Mouse (Mus musculus) liver, embryonic 12.5 days (tissue): Measurements from ENCODE around the gene Trio. TPM values are rescaled to one million over a fixed set of nuclear protein-coding genes. Genes with fewer than 3 reads are reported as not detected.

ENCODE experiments used
- ATAC-seq: fragments of 200-750 bp; cut with Nextera tagmentation; 2 replicates; pipeline ENCODE4 v1.8.0; 2017; ENCODE audit warnings: moderate number of reproducible peaks, mild to moderate bottlenecking, moderate library complexity
- H3K27ac ChIP-seq: fragments of 300-500 bp; sonication (generic); 2 replicates; pipeline ENCODE4 v1.5.1; 2016; ENCODE audit warnings: mild to moderate bottlenecking
- H3K27me3 ChIP-seq: fragments of 300-500 bp; sonication (generic); replicated peaks from 2 replicates; pipeline ENCODE4 v1.6.1; 2016; ENCODE audit warnings: mild to moderate bottlenecking, moderate library complexity
- H3K36me3 ChIP-seq: fragments of 300-500 bp; sonication (generic); 2 replicates; pipeline ENCODE4 v1.6.1; 2016; ENCODE audit warnings: mild to moderate bottlenecking, moderate library complexity
- H3K4me1 ChIP-seq: fragments of 300-500 bp; sonication (generic); 2 replicates; pipeline ENCODE4 v1.6.1; 2016
- H3K4me2 ChIP-seq: fragments of 300-500 bp; sonication (generic); 2 replicates; pipeline ENCODE4 v1.6.1; 2016; ENCODE audit warnings: mild to moderate bottlenecking, moderate library complexity
- H3K4me3 ChIP-seq: fragments of 300-500 bp; sonication (generic); 2 replicates; pipeline ENCODE4 v1.5.1; 2016; ENCODE audit warnings: mild to moderate bottlenecking, moderate library complexity
- H3K9ac ChIP-seq: fragments of 300-500 bp; sonication (generic); 2 replicates; pipeline ENCODE4 v1.6.1; 2016; ENCODE audit warnings: mild to moderate bottlenecking, moderate library complexity
- H3K9me3 ChIP-seq: fragments of 300-500 bp; sonication (generic); replicated peaks from 2 replicates; pipeline ENCODE4 v1.6.1; 2016; ENCODE audit warnings: mild to moderate bottlenecking, moderate library complexity
- WGBS: fragments of 180-500 bp; shearing (Covaris S2); methylation state at CpG from one replicate; pipeline ENCODE4 v1.1.7; 2016; ENCODE audit not compliant: insufficient replicate concordance; 5-methylcytosine and 5-hydroxymethylcytosine counted together
- polyA plus RNA-seq: library from polyadenylated mRNA; unstranded; fragments of >200 nt; fragmentation: Nextera tagmentation; extraction: Ambion mirVana; gene quantifications from 2 replicates; pipeline ENCODE4 v1.2.1, GENCODE M21; 2016

Trio gene
- polyA plus RNA-seq, 1 experiment from 2014 or later = 5.6 TPM

GRCm38 (mm10) chr15:27793284-27793683 is 232.4 kb downstream of the Trio start:
- no peak overlapping the region for H3K9ac ChIP-seq
- H3K4me2 ChIP-seq = no peak overlapping the region
- no peak overlapping the region for H3K4me3 ChIP-seq
- no peaks in the 10 kb centered on the region for H3K27me3 ChIP-seq
- no peak for ATAC-seq
- no peak overlapping the region for H3K27ac ChIP-seq
- H3K36me3 ChIP-seq = peaks cover 8% of the 10 kb centered on the region; the same call in 1 of the 2 replicates
- H3K9me3 ChIP-seq = no peaks in the 10 kb centered on the region
- peaks cover 8% of the 10 kb centered on the region for H3K4me1 ChIP-seq
- WGBS = 61% methylated on average over 6 of the region's 6 CpGs

GRCm38 (mm10) chr15:27792473-27792872 is 233.2 kb downstream of the Trio start:
- no peak overlapping the region for H3K4me2 ChIP-seq
- H3K9ac ChIP-seq = no peak overlapping the region
- no peak for ATAC-seq
- H3K27me3 ChIP-seq = no peaks in the 10 kb centered on the region
- H3K9me3 ChIP-seq = no peaks in the 10 kb centered on the region
- H3K27ac ChIP-seq = no peak overlapping the region
- H3K36me3 ChIP-seq = 0 out of 2 replicates have a peak, but pooled peaks cover 3% of the 10 kb centered on the region
- H3K4me1 ChIP-seq = peaks cover 8% of the 10 kb centered on the region
- no peak overlapping the region for H3K4me3 ChIP-seq
- 68% methylated on average over 11 of the region's 11 CpGs for WGBS

- no peak overlapping the region for H3K4me2 ChIP-seq
- 78% methylated on average over 5 of the region's 5 CpGs for WGBS
- no peaks in the 10 kb centered on the region for H3K27me3 ChIP-seq
- H3K9me3 ChIP-seq = no peaks in the 10 kb centered on the region
- no peak for ATAC-seq
- peaks cover under 1% of the 10 kb centered on the region; the same call in 1 of the 2 replicates for H3K4me1 ChIP-seq
- H3K36me3 ChIP-seq = no peaks in the 10 kb centered on the region
- H3K4me3 ChIP-seq = no peak overlapping the region
- no peak overlapping the region for H3K27ac ChIP-seq
- no peak overlapping the region for H3K9ac ChIP-seq
These were observed 234.5 kb downstream of the Trio start for GRCm38 (mm10) chr15:27791141-27791540.

- Histone ChIP-seq H3K9me3 (no peaks in the 10 kb centered on the region), H3K4me1 (no peaks in the 10 kb centered on the region; the same call in 1 of the 2 replicates), H3K9ac (no peak overlapping the region), H3K36me3 (no peaks in the 10 kb centered on the region), H3K4me3 (no peak overlapping the region), H3K27me3 (no peaks in the 10 kb centered on the region), H3K27ac (no peak overlapping the region), H3K4me2 (no peak overlapping the region)
- WGBS = 75% methylated on average over 6 of the region's 6 CpGs
- no peak for ATAC-seq
These were observed 234.9 kb downstream of the Trio start for GRCm38 (mm10) chr15:27790699-27791098.

- Histone ChIP-seq H3K9me3 (no peaks in the 10 kb centered on the region), H3K36me3 (no peaks in the 10 kb centered on the region), H3K9ac (no peak overlapping the region), H3K4me1 (peaks cover 5% of the 10 kb centered on the region), H3K4me2 (no peak overlapping the region), H3K4me3 (no peak overlapping the region), H3K27ac (no peak overlapping the region), H3K27me3 (no peaks in the 10 kb centered on the region)
- 63% methylated on average over 3 of the region's 3 CpGs for WGBS
- no peak for ATAC-seq
These were observed 236.3 kb downstream of the Trio start for GRCm38 (mm10) chr15:27789325-27789724.

GRCm38 (mm10) chr15:27788122-27788759 is 237.4 kb downstream of the Trio start:
- ATAC-seq = 0 out of 2 replicates have a peak, but pooled peaks have one; percentile 24
- 75% methylated on average over 17 of the region's 17 CpGs for WGBS
- Histone ChIP-seq H3K9me3 (no peaks in the 10 kb centered on the region), H3K9ac (no peak overlapping the region), H3K4me1 (peaks cover 16% of the 10 kb centered on the region), H3K4me2 (peak overlapping the region; percentile 29; the same call in 1 of the 2 replicates), H3K27me3 (no peaks in the 10 kb centered on the region), H3K36me3 (no peaks in the 10 kb centered on the region), H3K4me3 (peak overlapping the region; percentile 29), H3K27ac (peak overlapping the region; percentile 28)

- H3K36me3 ChIP-seq = no peaks in the 10 kb centered on the region
- H3K27me3 ChIP-seq = no peaks in the 10 kb centered on the region
- no peak for ATAC-seq
- peak overlapping the region; percentile 29 for H3K4me2 ChIP-seq
- H3K27ac ChIP-seq = no peak overlapping the region
- WGBS = 62% methylated on average over 4 of the region's 4 CpGs
- H3K4me1 ChIP-seq = peaks cover 18% of the 10 kb centered on the region
- no peak overlapping the region for H3K4me3 ChIP-seq
- H3K9me3 ChIP-seq = no peaks in the 10 kb centered on the region
- no peak overlapping the region for H3K9ac ChIP-seq
These were observed 238.5 kb downstream of the Trio start for GRCm38 (mm10) chr15:27787151-27787550.

GRCm38 (mm10) chr15:27786418-27786817 is 239.2 kb downstream of the Trio start:
- Histone ChIP-seq H3K27me3 (no peaks in the 10 kb centered on the region), H3K4me2 (no peak overlapping the region), H3K4me3 (no peak overlapping the region), H3K4me1 (peaks cover 18% of the 10 kb centered on the region), H3K27ac (no peak overlapping the region), H3K9me3 (no peaks in the 10 kb centered on the region), H3K9ac (no peak overlapping the region), H3K36me3 (no peaks in the 10 kb centered on the region)
- ATAC-seq = no peak
- WGBS = 74% methylated on average over 11 of the region's 11 CpGs

GRCm38 (mm10) chr15:27785280-27786001 is 240.2 kb downstream of the Trio start:
- peaks cover 18% of the 10 kb centered on the region for H3K4me1 ChIP-seq
- no peak overlapping the region for H3K4me3 ChIP-seq
- H3K9me3 ChIP-seq = no peaks in the 10 kb centered on the region
- no peak overlapping the region for H3K9ac ChIP-seq
- 43% methylated on average over 12 of the region's 12 CpGs for WGBS
- H3K4me2 ChIP-seq = no peak overlapping the region; the same call in 1 of the 2 replicates
- H3K27me3 ChIP-seq = no peaks in the 10 kb centered on the region
- no peak for ATAC-seq
- H3K27ac ChIP-seq = peak overlapping the region; percentile 57
- H3K36me3 ChIP-seq = no peaks in the 10 kb centered on the region

GRCm38 (mm10) chr15:27784126-27784563 is 241.5 kb downstream of the Trio start:
- Histone ChIP-seq H3K36me3 (no peaks in the 10 kb centered on the region), H3K4me3 (no peak overlapping the region), H3K4me1 (peaks cover 21% of the 10 kb centered on the region), H3K9ac (no peak overlapping the region), H3K9me3 (no peaks in the 10 kb centered on the region), H3K27ac (peak overlapping the region; percentile 70), H3K4me2 (peak overlapping the region; percentile 42), H3K27me3 (no peaks in the 10 kb centered on the region)
- WGBS = 25% methylated on average over 10 of the region's 10 CpGs
- no peak for ATAC-seq

GRCm38 (mm10) chr15:27783541-27784125 is 242.0 kb downstream of the Trio start:
- H3K9me3 ChIP-seq = no peaks in the 10 kb centered on the region
- H3K27me3 ChIP-seq = no peaks in the 10 kb centered on the region
- no peak overlapping the region for H3K9ac ChIP-seq
- H3K4me2 ChIP-seq = peak overlapping the region; percentile 42
- H3K27ac ChIP-seq = peak overlapping the region; percentile 70
- peaks cover 22% of the 10 kb centered on the region for H3K4me1 ChIP-seq
- no peak for ATAC-seq
- H3K36me3 ChIP-seq = no peaks in the 10 kb centered on the region
- H3K4me3 ChIP-seq = no peak overlapping the region
- WGBS = 17% methylated on average over 12 of the region's 12 CpGs

GRCm38 (mm10) chr15:27783092-27783491 is 242.6 kb downstream of the Trio start:
- no peaks in the 10 kb centered on the region for H3K27me3 ChIP-seq
- ATAC-seq = no peak
- no peak overlapping the region for H3K4me3 ChIP-seq
- H3K9me3 ChIP-seq = no peaks in the 10 kb centered on the region
- H3K36me3 ChIP-seq = no peaks in the 10 kb centered on the region
- peak overlapping the region; percentile 70 for H3K27ac ChIP-seq
- H3K4me1 ChIP-seq = peaks cover 22% of the 10 kb centered on the region
- no peak overlapping the region for H3K9ac ChIP-seq
- WGBS = 22% methylated on average over 8 of the region's 8 CpGs
- H3K4me2 ChIP-seq = peak overlapping the region; percentile 42
